Mouse (Mus musculus) right cerebral cortex, adult 18-20 months (tissue): ENCODE measurements around the gene Rnf166.

Experiments
- DNase-seq: peaks from one replicate; pipeline ENCODE4 v3.0.0; 2022; ENCODE audit warnings: mixed read lengths

Rnf166 gene

GRCm38 (mm10) chr8:122437708-122438331, 38.0 kb downstream of the Rnf166 start:
- DNase-seq: no peak

GRCm38 (mm10) chr8:122436586-122437125, 39.2 kb downstream of the Rnf166 start:
- DNase-seq: no peak

- no peak for DNase-seq
Observed at GRCm38 (mm10) chr8:122436146-122436545, 39.7 kb downstream of the Rnf166 start.

- no peak for DNase-seq
Observed at GRCm38 (mm10) chr8:122435375-122435774, 40.5 kb downstream of the Rnf166 start.

GRCm38 (mm10) chr8:122433269-122433905, 42.5 kb downstream of the Rnf166 start:
- DNase-seq: no peak

- no peak for DNase-seq
Observed at GRCm38 (mm10) chr8:122432443-122433268, 43.2 kb downstream of the Rnf166 start, which contains the start of gene Cyba. Gene Cyba (minus strand): TSS chr8:122432930.

GRCm38 (mm10) chr8:122431694-122432442, 44.0 kb downstream of the Rnf166 start:
- no peak for DNase-seq

- no peak for DNase-seq
Observed at GRCm38 (mm10) chr8:122430646-122431045, 45.2 kb downstream of the Rnf166 start.

- peak; percentile 33 for DNase-seq
Observed at GRCm38 (mm10) chr8:122430058-122430636, 45.7 kb downstream of the Rnf166 start.

- DNase-seq: no peak
Observed at GRCm38 (mm10) chr8:122428163-122428562, 47.7 kb downstream of the Rnf166 start.

GRCm38 (mm10) chr8:122427607-122428006, 48.3 kb downstream of the Rnf166 start:
- no peak for DNase-seq

- no peak for DNase-seq
Observed at GRCm38 (mm10) chr8:122426145-122426544, 49.7 kb downstream of the Rnf166 start.

GRCm38 (mm10) chr8:122423659-122424058, 52.2 kb downstream of the Rnf166 start:
- DNase-seq: no peak

- no peak for DNase-seq
Observed at GRCm38 (mm10) chr8:122423217-122423616, 52.6 kb downstream of the Rnf166 start.

GRCm38 (mm10) chr8:122421376-122422070, 54.3 kb downstream of the Rnf166 start, which contains the start of gene Il17c:
Gene Il17c (plus strand): TSS chr8:122422020.
- no peak for DNase-seq

GRCm38 (mm10) chr8:122419881-122420555, 55.8 kb downstream of the Rnf166 start:
- peak; percentile 66 for DNase-seq
